Mouse (Mus musculus): Measurements from ENCODE around the gene Ssna1. TPM values are rescaled to one million over a fixed set of nuclear protein-coding genes. Genes with fewer than 3 reads are reported as not detected.

Gene Ssna1
- polyA plus RNA-seq, 1 experiment from 2014 or later = 157 TPM

DNA sequence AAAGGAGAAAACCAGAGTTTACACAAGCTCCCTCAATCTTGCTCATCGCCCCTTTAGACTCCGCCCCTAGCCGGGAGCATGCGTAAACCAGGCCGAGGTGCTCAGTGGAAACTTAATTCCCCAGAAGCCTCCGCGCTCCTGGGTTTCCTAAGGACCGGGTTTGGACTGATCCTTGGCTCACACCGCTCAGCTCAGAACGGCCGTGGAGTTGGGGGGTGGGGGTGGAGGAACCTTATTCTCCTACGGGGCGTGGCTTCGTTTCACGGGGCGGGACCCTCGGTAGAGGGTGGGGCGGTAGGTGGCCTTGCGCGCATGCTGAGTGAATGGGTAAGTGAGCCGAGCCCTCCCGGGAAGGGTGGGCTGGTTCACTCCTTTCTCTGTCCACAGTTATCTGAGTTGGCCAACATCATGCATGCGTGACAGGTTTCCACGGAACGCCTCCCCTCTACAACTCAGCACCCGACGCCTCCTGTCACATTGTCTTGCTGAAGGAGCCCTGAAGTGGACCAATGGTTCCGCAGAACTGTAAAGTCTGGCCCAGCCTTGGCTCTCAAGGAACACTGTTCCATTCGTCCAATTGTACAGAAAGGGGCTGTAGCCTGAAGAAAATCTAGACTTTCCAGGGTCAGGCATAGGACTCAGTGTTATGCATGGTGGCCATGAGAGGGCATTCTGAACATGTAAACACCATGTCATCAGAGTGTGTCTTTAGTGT, 31.4 kb downstream of the Ssna1 start:
- peak overlapping the region; percentile 60 for H3K9ac ChIP-seq (ENCODE audit: low read length)
- H3K4me1 ChIP-seq (ENCODE audit: control insufficient read depth, insufficient read depth, low read length) = peaks cover 13% of the 10 kb centered on the region
- peak overlapping the region; percentile 71 for H3K4me2 ChIP-seq (ENCODE audit: low read depth, low read length)
- H3K27ac ChIP-seq (ENCODE audit: low read length) = no peak overlapping the region
- WGBS = 1% methylated on average over 29 of the region's 29 CpGs
- H3K4me3 ChIP-seq (ENCODE audit: low read length) = peak overlapping the region; percentile 49
- H3K27me3 ChIP-seq (ENCODE audit: control insufficient read depth, insufficient read depth, low read length) = peaks cover 18% of the 10 kb centered on the region; the same call in 1 of the 2 replicates
- no peaks in the 10 kb centered on the region for H3K9me3 ChIP-seq (replicated peaks; ENCODE audit: control insufficient read depth, low read length)
- peak; percentile 75 for ATAC-seq (replicated peaks; ENCODE audit: extremely low read depth, insufficient read depth, low FRiP score)
- H3K36me3 ChIP-seq (ENCODE audit: control insufficient read depth, insufficient read depth) = peaks cover 4% of the 10 kb centered on the region; the same call in 1 of the 2 replicates

DNA sequence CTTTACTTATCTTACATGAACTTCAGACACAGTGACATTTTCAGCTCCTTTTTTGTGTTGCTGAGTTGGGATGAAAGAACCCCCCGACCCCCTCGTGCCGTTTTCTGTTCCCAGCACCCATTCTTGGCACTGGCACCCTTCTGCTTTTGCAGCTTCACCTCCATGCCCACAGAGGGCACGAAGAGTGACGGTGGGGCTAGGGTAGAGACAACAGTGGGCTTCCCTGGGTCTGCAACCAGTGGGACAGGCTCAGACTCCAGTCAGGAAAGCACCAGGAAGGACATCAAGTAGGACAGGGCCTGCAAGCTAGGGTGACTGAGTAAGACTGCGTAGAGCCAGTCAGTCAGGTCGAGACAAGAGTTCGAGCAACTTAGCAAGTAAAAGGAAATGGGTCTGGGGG, 31.9 kb downstream of the Ssna1 start:
- peak overlapping the region; percentile 60 for H3K9ac ChIP-seq (ENCODE audit: low read length)
- ATAC-seq (replicated peaks; ENCODE audit: extremely low read depth, insufficient read depth, low FRiP score) = no peak
- no peaks in the 10 kb centered on the region for H3K9me3 ChIP-seq (replicated peaks; ENCODE audit: control insufficient read depth, low read length)
- H3K36me3 ChIP-seq (ENCODE audit: control insufficient read depth, insufficient read depth) = no peaks in the 10 kb centered on the region; the same call in 1 of the 2 replicates
- 57% methylated on average over 8 of the region's 8 CpGs for WGBS
- peaks cover 20% of the 10 kb centered on the region; the same call in 1 of the 2 replicates for H3K27me3 ChIP-seq (ENCODE audit: control insufficient read depth, insufficient read depth, low read length)
- H3K4me1 ChIP-seq (ENCODE audit: control insufficient read depth, insufficient read depth, low read length) = peaks cover 13% of the 10 kb centered on the region
- peak overlapping the region; percentile 49 for H3K4me3 ChIP-seq (ENCODE audit: low read length)
- peak overlapping the region; percentile 71 for H3K4me2 ChIP-seq (ENCODE audit: low read depth, low read length)
- H3K27ac ChIP-seq (ENCODE audit: low read length) = 0 out of 2 replicates have a peak overlapping the region, but pooled peaks have one; percentile 9

DNA sequence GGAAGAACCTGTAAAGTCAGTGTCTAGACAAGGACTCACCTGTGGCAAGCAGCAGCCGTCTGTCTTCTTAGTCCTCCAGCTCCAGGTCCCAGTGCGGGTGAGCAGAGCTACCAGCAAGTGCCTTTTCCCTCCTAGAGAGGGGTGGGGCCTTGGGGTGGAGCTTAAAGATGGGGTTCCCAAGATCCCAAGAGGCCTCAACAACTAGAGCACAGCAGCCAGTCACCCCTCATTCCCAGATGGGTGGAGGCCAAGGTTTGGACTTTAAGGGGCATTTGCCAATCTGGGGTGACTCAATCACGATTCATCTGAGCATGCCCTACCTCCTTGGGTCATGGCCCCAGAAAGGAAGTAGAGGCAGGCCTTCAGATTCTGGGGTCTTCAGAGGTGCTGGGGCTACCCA, 32.5 kb downstream of the Ssna1 start:
- no peak overlapping the region for H3K4me2 ChIP-seq (ENCODE audit: low read depth, low read length)
- no peak overlapping the region for H3K4me3 ChIP-seq (ENCODE audit: low read length)
- H3K4me1 ChIP-seq (ENCODE audit: control insufficient read depth, insufficient read depth, low read length) = peaks cover 13% of the 10 kb centered on the region
- no peak overlapping the region for H3K27ac ChIP-seq (ENCODE audit: low read length)
- peaks cover 20% of the 10 kb centered on the region; the same call in 1 of the 2 replicates for H3K27me3 ChIP-seq (ENCODE audit: control insufficient read depth, insufficient read depth, low read length)
- ATAC-seq (replicated peaks; ENCODE audit: extremely low read depth, insufficient read depth, low FRiP score) = no peak
- WGBS = 81% methylated on average over 3 of the region's 3 CpGs
- no peak overlapping the region for H3K9ac ChIP-seq (ENCODE audit: low read length)
- H3K9me3 ChIP-seq (replicated peaks; ENCODE audit: control insufficient read depth, low read length) = no peaks in the 10 kb centered on the region
- no peaks in the 10 kb centered on the region for H3K36me3 ChIP-seq (ENCODE audit: control insufficient read depth, insufficient read depth)

DNA sequence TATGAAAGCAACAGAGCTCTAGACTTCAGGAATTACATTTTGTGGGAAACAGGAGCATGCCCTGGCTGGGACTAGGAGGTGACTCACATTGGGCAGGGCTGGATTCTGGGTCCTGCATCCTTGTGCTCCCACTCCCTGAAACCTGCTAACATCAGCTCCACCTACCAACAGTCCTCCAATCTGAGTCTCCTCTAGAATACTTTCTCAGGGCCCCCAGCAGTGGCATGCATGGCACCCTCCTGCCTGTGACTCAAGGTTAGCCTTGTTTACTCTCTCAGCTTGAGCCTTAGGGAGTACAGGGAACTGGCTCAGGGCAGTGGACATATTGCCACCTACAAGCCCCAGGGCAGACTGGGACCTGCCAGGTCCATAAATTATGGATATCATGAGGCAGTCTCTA, 34.1 kb downstream of the Ssna1 start:
- Histone ChIP-seq H3K4me3 (ENCODE audit: low read length) (no peak overlapping the region), H3K9me3 (replicated peaks; ENCODE audit: control insufficient read depth, low read length) (no peaks in the 10 kb centered on the region), H3K36me3 (ENCODE audit: control insufficient read depth, insufficient read depth) (no peaks in the 10 kb centered on the region), H3K9ac (ENCODE audit: low read length) (no peak overlapping the region), H3K4me1 (ENCODE audit: control insufficient read depth, insufficient read depth, low read length) (peaks cover 13% of the 10 kb centered on the region), H3K27ac (ENCODE audit: low read length) (no peak overlapping the region), H3K27me3 (ENCODE audit: control insufficient read depth, insufficient read depth, low read length) (peaks cover 16% of the 10 kb centered on the region; the same call in 1 of the 2 replicates), H3K4me2 (ENCODE audit: low read depth, low read length) (no peak overlapping the region)
- no peak for ATAC-seq (replicated peaks; ENCODE audit: extremely low read depth, insufficient read depth, low FRiP score)

DNA sequence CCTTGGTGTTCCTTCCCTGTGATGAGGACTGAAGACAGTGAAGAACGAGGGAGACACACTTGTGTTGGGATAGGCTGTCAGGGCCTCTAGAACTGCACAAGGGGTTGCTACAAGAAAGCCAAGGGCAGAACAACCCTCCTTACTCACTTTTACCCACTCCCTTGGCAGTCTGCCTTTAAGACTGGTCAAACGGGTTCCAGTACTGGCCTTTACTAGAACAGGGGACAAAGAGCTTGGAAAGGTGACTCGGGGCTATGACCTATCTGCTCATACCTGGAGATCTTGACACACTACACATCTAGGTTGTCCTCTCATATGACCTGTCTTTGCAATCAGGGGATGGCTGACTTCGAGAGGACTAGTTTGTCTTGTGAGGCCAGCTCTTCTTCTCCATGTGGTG, 34.7 kb downstream of the Ssna1 start:
- H3K4me2 ChIP-seq (ENCODE audit: low read depth, low read length) = no peak overlapping the region

DNA sequence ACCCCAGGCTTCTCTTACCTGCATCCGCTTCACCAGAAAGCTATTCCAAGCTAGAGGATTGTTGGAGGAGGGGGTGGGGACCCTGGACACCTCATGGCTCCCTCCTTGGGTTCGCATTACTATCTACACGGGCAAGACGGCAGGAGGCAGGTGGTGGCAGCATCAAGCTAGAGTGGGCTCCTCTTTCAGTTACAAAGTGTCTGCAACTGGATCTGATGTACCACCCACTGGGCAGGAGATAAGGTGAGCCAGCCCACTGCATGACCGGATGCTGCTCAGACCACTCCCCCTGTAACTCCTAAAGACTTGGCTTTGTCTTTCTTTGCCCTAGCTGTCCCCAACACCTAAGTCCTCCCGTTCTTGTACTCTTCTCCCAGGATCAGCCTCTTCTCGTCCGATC, 35.6 kb downstream of the Ssna1 start, which contains the start of gene Rnf224:
Gene Rnf224, minus strand, starts transcription at position 174 of the 400 bp plus-strand sequence.
- H3K9me3 ChIP-seq (replicated peaks; ENCODE audit: control insufficient read depth, low read length) = no peaks in the 10 kb centered on the region
- H3K4me2 ChIP-seq (ENCODE audit: low read depth, low read length) = no peak within 1 kb of the TSS
- 18% methylated on average over 8 of the region's 8 CpGs for WGBS
- H3K27ac ChIP-seq (ENCODE audit: low read length) = no peak within 1 kb of the TSS
- H3K4me3 ChIP-seq (ENCODE audit: low read length) = no peak within 1 kb of the TSS
- no peak within 1 kb of the TSS for H3K9ac ChIP-seq (ENCODE audit: low read length)
- H3K4me1 ChIP-seq (ENCODE audit: control insufficient read depth, insufficient read depth, low read length) = peaks cover 8% of the 10 kb centered on the region
- H3K36me3 ChIP-seq (ENCODE audit: control insufficient read depth, insufficient read depth) = no peaks in the 10 kb centered on the region
- no peak for ATAC-seq (replicated peaks; ENCODE audit: extremely low read depth, insufficient read depth, low FRiP score)
- H3K27me3 ChIP-seq (ENCODE audit: control insufficient read depth, insufficient read depth, low read length) = peaks cover 10% of the 10 kb centered on the region; the same call in 1 of the 2 replicates

More for the DNA sequence above, 34.7 kb downstream of the Ssna1 start:
- no peak for ATAC-seq (replicated peaks; ENCODE audit: extremely low read depth, insufficient read depth, low FRiP score)
- Histone ChIP-seq H3K9ac (ENCODE audit: low read length) (no peak overlapping the region), H3K4me3 (ENCODE audit: low read length) (no peak overlapping the region), H3K27ac (ENCODE audit: low read length) (no peak overlapping the region), H3K9me3 (replicated peaks; ENCODE audit: control insufficient read depth, low read length) (no peaks in the 10 kb centered on the region), H3K36me3 (ENCODE audit: control insufficient read depth, insufficient read depth) (no peaks in the 10 kb centered on the region), H3K27me3 (ENCODE audit: control insufficient read depth, insufficient read depth, low read length) (peaks cover 14% of the 10 kb centered on the region; the same call in 1 of the 2 replicates), H3K4me1 (ENCODE audit: control insufficient read depth, insufficient read depth, low read length) (peaks cover 13% of the 10 kb centered on the region)
- WGBS = 55% methylated on average over 4 of the region's 4 CpGs

DNA sequence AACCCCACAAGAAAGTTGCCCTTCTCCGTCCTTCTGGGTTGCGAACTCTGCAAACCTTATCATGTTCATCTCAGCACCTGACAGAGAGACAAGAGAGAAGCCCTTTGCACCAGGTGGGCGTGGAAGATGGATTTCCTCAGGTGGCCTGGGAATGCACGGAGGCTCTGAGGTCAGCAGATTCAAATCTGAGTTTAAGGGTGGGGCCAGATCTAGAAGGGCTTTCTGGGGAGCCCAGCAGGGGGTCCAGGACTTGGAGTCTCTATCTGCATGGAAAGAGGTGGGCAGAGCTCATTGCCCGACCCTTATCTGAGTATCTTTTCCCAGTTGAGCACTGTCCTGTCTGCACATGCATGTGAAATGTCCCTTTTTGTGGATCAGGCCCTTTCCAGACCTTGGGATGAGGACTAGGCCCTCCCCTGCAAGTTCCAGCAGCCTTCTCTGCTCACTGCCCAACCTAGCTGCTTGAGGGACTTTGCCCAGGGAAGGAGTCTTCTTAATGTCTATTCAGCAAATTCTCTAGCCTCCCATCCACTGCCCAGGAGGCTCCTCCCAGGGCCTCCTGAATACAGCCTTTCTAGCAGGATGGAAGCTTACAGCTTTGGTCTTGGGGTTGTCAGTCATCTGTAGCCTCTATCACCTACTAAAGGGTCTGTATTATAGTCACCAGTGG, 37.6 kb downstream of the Ssna1 start:
- Histone ChIP-seq H3K27me3 (ENCODE audit: control insufficient read depth, insufficient read depth, low read length) (peaks cover 6% of the 10 kb centered on the region; the same call in 1 of the 2 replicates), H3K27ac (ENCODE audit: low read length) (no peak overlapping the region), H3K36me3 (ENCODE audit: control insufficient read depth, insufficient read depth) (no peaks in the 10 kb centered on the region), H3K9me3 (replicated peaks; ENCODE audit: control insufficient read depth, low read length) (no peaks in the 10 kb centered on the region), H3K4me1 (ENCODE audit: control insufficient read depth, insufficient read depth, low read length) (no peaks in the 10 kb centered on the region), H3K4me3 (ENCODE audit: low read length) (no peak overlapping the region), H3K9ac (ENCODE audit: low read length) (no peak overlapping the region), H3K4me2 (ENCODE audit: low read depth, low read length) (no peak overlapping the region)
- 57% methylated on average over 5 of the region's 5 CpGs for WGBS
- ATAC-seq (replicated peaks; ENCODE audit: extremely low read depth, insufficient read depth, low FRiP score) = no peak

DNA sequence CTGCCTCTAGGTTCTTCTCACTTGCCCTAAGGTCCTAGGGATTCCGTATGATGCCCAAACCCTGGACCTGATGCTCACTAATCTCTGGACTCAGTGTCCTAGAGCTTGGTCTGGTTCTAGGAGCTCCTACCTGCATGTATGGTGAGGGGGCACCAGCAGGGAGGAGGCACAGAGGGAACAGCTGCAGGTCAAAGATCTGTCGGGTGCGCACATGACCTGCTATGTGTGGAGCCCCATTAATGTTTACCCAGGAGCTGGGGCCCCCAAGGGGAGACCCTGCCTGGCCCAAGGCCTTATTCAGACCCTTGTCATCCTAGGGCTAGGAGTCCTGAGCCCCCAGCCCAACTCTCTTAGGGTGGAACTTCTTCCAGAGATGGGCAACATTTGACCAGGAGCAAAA, 38.2 kb downstream of the Ssna1 start, which contains the start of gene Slc34a3:
Gene Slc34a3, minus strand, starts transcription at position 315 of the 400 bp plus-strand sequence.
- Histone ChIP-seq H3K4me1 (ENCODE audit: control insufficient read depth, insufficient read depth, low read length) (no peaks in the 10 kb centered on the region), H3K36me3 (ENCODE audit: control insufficient read depth, insufficient read depth) (no peaks in the 10 kb centered on the region), H3K4me2 (ENCODE audit: low read depth, low read length) (no peak within 1 kb of the TSS), H3K9ac (ENCODE audit: low read length) (no peak within 1 kb of the TSS), H3K4me3 (ENCODE audit: low read length) (no peak within 1 kb of the TSS), H3K27me3 (ENCODE audit: control insufficient read depth, insufficient read depth, low read length) (peaks cover 6% of the 10 kb centered on the region; the same call in 1 of the 2 replicates), H3K27ac (ENCODE audit: low read length) (no peak within 1 kb of the TSS), H3K9me3 (replicated peaks; ENCODE audit: control insufficient read depth, low read length) (no peaks in the 10 kb centered on the region)
- ATAC-seq (replicated peaks; ENCODE audit: extremely low read depth, insufficient read depth, low FRiP score) = no peak
- 82% methylated on average over 3 of the region's 3 CpGs for WGBS

DNA sequence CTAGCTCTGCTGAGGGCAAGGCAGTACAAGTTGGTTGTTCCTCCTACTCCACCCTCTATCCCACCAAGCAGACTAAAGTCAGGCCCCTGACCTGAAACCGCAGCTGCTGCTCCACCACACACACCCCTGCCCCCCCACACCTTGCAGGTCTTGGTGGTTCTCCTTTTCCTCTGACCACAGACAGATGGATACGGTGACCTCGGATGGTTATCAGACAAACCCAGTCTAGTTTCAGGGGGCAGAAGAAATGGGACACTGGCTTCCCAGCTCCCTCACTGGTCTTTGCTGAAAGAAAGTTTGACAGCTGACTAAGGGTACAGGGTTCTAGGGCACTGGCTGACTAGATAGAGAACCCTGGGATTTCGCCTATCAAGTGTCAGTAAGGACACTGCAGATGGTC, 38.8 kb downstream of the Ssna1 start:
- Histone ChIP-seq H3K27me3 (ENCODE audit: control insufficient read depth, insufficient read depth, low read length) (peaks cover 6% of the 10 kb centered on the region; the same call in 1 of the 2 replicates), H3K9me3 (replicated peaks; ENCODE audit: control insufficient read depth, low read length) (no peaks in the 10 kb centered on the region), H3K4me1 (ENCODE audit: control insufficient read depth, insufficient read depth, low read length) (no peaks in the 10 kb centered on the region), H3K4me2 (ENCODE audit: low read depth, low read length) (no peak overlapping the region), H3K27ac (ENCODE audit: low read length) (no peak overlapping the region), H3K4me3 (ENCODE audit: low read length) (no peak overlapping the region), H3K9ac (ENCODE audit: low read length) (no peak overlapping the region), H3K36me3 (ENCODE audit: control insufficient read depth, insufficient read depth) (no peaks in the 10 kb centered on the region)
- ATAC-seq (replicated peaks; ENCODE audit: extremely low read depth, insufficient read depth, low FRiP score) = no peak
- WGBS = 75% methylated on average over 4 of the region's 4 CpGs

All from heart, embryonic 16.5 days (tissue).